Mouse (Mus musculus) forebrain, embryonic 14.5 days (tissue): ENCODE data around the gene Maf. TPM values are rescaled to one million over a fixed set of nuclear protein-coding genes. Genes with fewer than 3 reads are reported as not detected.

ENCODE experiments used
- ATAC-seq: fragments of 200-750 bp; cut with Nextera tagmentation; 2 replicates; pipeline ENCODE4 v1.8.0; 2017; ENCODE audit warnings: mild to moderate bottlenecking, moderate library complexity
- DNase-seq: peaks from one replicate; pipeline ENCODE4 v3.0.0-alpha.2; 2015; ENCODE audit warnings: low spot score
- H3K27ac ChIP-seq: fragments of 300-500 bp; sonication (generic); 2 replicates; pipeline ENCODE4 v1.5.1; 2014; ENCODE audit warnings: low read depth, mild to moderate bottlenecking, control low read depth, low read length, moderate library complexity
- H3K27me3 ChIP-seq: fragments of 300-500 bp; sonication (generic); replicated peaks from 2 replicates; pipeline ENCODE4 v1.6.1; 2014; ENCODE audit warnings: low read length, control low read depth, mixed read lengths; ENCODE audit not compliant: control insufficient read depth, insufficient read depth
- H3K36me3 ChIP-seq: fragments of 300-500 bp; sonication (generic); 2 replicates; pipeline ENCODE4 v1.6.1; 2014; ENCODE audit warnings: low read length, control low read depth; ENCODE audit not compliant: control insufficient read depth, insufficient read depth
- H3K4me1 ChIP-seq: fragments of 300-500 bp; sonication (generic); 2 replicates; pipeline ENCODE4 v1.6.1; 2014; ENCODE audit warnings: antibody characterized with exemption, low read length, control low read depth; ENCODE audit not compliant: control insufficient read depth, insufficient read depth
- H3K4me2 ChIP-seq: fragments of 300-500 bp; sonication (generic); 2 replicates; pipeline ENCODE4 v1.6.1; 2014; ENCODE audit warnings: mild to moderate bottlenecking, control low read depth, low read length
- H3K4me3 ChIP-seq: fragments of 300-500 bp; sonication (generic); 2 replicates; pipeline ENCODE4 v1.5.1; 2014; ENCODE audit warnings: low read depth, low read length, control low read depth
- H3K9ac ChIP-seq: fragments of 300-500 bp; sonication (generic); 2 replicates; pipeline ENCODE4 v1.6.1; 2014; ENCODE audit warnings: mild to moderate bottlenecking, low read length, control low read depth, moderate library complexity
- H3K9me3 ChIP-seq: fragments of 300-500 bp; sonication (generic); replicated peaks from 2 replicates; pipeline ENCODE4 v1.6.1; 2016; ENCODE audit warnings: low read length, control low read depth, mixed read lengths; ENCODE audit not compliant: control insufficient read depth
- WGBS: fragments of 180-500 bp; shearing (Covaris S2); extraction: QIAGEN DNeasy Blood & Tissue Kit; methylation state at CpG from one replicate; pipeline ENCODE4 v1.1.7; 2014; 5-methylcytosine and 5-hydroxymethylcytosine counted together
- polyA plus RNA-seq: library from polyadenylated mRNA; unstranded; fragments of >200 nt; fragmentation: Nextera tagmentation; extraction: Ambion mirVana; gene quantifications from 2 replicates; pipeline ENCODE4 v1.2.1, GENCODE M21; 2014

Maf gene
- 4.5 and 6.1 TPM in 2 replicates for polyA plus RNA-seq

DNA sequence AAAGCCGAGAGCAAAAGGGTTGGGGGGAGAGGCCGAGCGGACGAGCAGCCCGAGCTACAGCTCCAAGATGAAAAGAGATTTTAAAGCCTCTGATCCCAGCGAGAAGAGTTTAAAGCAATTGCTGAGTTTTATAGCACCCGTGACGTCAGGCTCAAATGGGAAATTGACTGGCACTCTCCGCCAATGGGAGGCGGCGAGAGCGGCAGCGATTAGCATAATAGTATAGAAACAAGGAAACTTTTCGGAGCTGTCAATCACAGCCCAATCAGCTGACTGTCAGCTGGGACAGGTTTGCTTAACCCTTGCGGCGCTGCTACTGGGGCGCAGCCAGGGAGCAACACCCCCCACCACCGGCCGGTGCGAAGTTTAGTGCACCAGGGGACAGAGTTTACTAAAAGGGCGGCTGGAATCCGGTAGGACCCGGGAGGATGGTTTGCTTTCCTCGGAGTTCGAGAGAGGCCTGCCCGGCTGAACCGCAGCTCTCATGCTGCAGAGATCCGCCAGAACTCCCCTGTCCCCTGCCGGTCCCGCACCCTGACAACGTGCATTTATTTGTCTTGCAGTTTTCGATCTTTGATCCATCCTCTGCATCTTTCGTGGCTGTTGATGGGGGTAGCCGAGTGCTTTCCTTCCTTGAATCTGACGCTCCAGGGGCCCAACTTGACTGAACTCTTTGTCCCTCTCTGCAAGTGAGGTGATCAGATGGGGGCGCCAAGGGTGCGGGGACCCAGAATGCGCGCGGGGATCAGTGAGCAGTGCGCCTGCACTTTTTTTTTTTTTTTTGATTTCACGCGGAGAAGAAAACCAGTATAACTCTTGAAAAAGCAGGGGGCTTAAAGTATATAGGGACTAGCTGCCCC, at the start of gene Maf:
Maf (minus strand) TSS at position 64 of the 860 bp plus-strand sequence.
- Histone ChIP-seq H3K4me3 (peak within 1 kb of the TSS; percentile 59), H3K9ac (peak within 1 kb of the TSS; percentile 71), H3K27me3 (peaks cover 18% of the 10 kb centered on the region; the same call in 1 of the 2 replicates), H3K27ac (peak within 1 kb of the TSS; percentile 84), H3K4me1 (peaks cover 5% of the 10 kb centered on the region), H3K36me3 (no peaks in the 10 kb centered on the region), H3K9me3 (no peaks in the 10 kb centered on the region), H3K4me2 (peak within 1 kb of the TSS; percentile 90)
- ATAC-seq (peak; percentile 75), DNase-seq (peak; percentile 94)
- WGBS: under 1% methylated on average over 43 of the region's 43 CpGs

GRCm38 (mm10) chr8:115756965-115757364, 49.4 kb upstream of the Maf start:
- Histone ChIP-seq H3K9me3 (no peaks in the 10 kb centered on the region), H3K27me3 (no peaks in the 10 kb centered on the region), H3K27ac (no peak overlapping the region), H3K36me3 (no peaks in the 10 kb centered on the region), H3K9ac (no peak overlapping the region), H3K4me1 (peaks cover 5% of the 10 kb centered on the region; the same call in 1 of the 2 replicates), H3K4me2 (no peak overlapping the region), H3K4me3 (no peak overlapping the region)
- ATAC-seq (no peak), DNase-seq (no peak)
- WGBS: 70% methylated on average over 3 of the region's 3 CpGs

DNA sequence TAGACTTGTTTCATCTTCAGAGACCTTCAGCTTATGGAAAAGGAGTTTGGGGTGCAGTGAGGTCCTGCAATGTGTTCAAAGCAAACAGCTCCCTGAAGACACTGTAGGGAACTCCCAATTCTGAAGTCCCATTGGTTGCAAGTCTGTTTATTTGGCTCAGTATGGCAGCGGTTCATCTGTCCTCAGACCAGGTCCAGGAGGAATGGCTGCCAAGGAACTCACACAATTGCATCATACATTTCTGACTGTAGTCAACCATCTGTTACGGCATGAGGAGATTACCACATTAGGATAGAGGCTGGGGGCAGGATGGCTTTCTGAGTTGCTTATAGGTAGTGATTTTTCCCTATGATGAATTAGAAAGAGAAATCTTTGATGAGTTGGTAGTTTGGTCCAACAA, 48.4 kb upstream of the Maf start:
- no peak overlapping the region for H3K9ac ChIP-seq
- no peaks in the 10 kb centered on the region for H3K36me3 ChIP-seq
- H3K9me3 ChIP-seq: no peaks in the 10 kb centered on the region
- 89% methylated on average over 2 of the region's 2 CpGs for WGBS
- no peak overlapping the region for H3K27ac ChIP-seq
- no peak overlapping the region for H3K4me2 ChIP-seq
- no peak for DNase-seq
- H3K27me3 ChIP-seq: no peaks in the 10 kb centered on the region
- H3K4me1 ChIP-seq: peaks cover 5% of the 10 kb centered on the region; the same call in 1 of the 2 replicates
- ATAC-seq: no peak
- no peak overlapping the region for H3K4me3 ChIP-seq

GRCm38 (mm10) chr8:115754694-115755093, 47.1 kb upstream of the Maf start:
- no peak for DNase-seq
- Histone ChIP-seq H3K4me3 (no peak overlapping the region), H3K9ac (no peak overlapping the region), H3K4me1 (peaks cover 5% of the 10 kb centered on the region; the same call in 1 of the 2 replicates), H3K9me3 (no peaks in the 10 kb centered on the region), H3K4me2 (no peak overlapping the region), H3K36me3 (no peaks in the 10 kb centered on the region), H3K27ac (no peak overlapping the region), H3K27me3 (no peaks in the 10 kb centered on the region)
- 97% methylated on average over 2 of the region's 2 CpGs for WGBS
- no peak for ATAC-seq

- H3K4me3 ChIP-seq: no peak overlapping the region
- H3K4me2 ChIP-seq: no peak overlapping the region
- ATAC-seq: 0 out of 2 replicates have a peak, but pooled peaks have one; percentile 34
- H3K9ac ChIP-seq: no peak overlapping the region
- DNase-seq: peak; percentile 65
- no peaks in the 10 kb centered on the region for H3K36me3 ChIP-seq
- H3K27me3 ChIP-seq: no peaks in the 10 kb centered on the region
- 41% methylated on average over 8 of the region's 8 CpGs for WGBS
- peaks cover 4% of the 10 kb centered on the region; the same call in 1 of the 2 replicates for H3K9me3 ChIP-seq
- peaks cover 5% of the 10 kb centered on the region; the same call in 1 of the 2 replicates for H3K4me1 ChIP-seq
- H3K27ac ChIP-seq: peak overlapping the region; percentile 36; the same call in 1 of the 2 replicates
Measured at GRCm38 (mm10) chr8:115753801-115754200, 46.2 kb upstream of the Maf start.

GRCm38 (mm10) chr8:115747426-115747825, 39.8 kb upstream of the Maf start:
- Histone ChIP-seq H3K4me3 (no peak overlapping the region), H3K4me1 (no peaks in the 10 kb centered on the region), H3K9ac (no peak overlapping the region), H3K27me3 (no peaks in the 10 kb centered on the region), H3K4me2 (no peak overlapping the region), H3K27ac (no peak overlapping the region), H3K36me3 (no peaks in the 10 kb centered on the region), H3K9me3 (peaks cover 4% of the 10 kb centered on the region; the same call in 1 of the 2 replicates)
- peak; percentile 60 for DNase-seq
- peak; percentile 46 for ATAC-seq
- WGBS: 65% methylated on average over 10 of the region's 10 CpGs

DNA sequence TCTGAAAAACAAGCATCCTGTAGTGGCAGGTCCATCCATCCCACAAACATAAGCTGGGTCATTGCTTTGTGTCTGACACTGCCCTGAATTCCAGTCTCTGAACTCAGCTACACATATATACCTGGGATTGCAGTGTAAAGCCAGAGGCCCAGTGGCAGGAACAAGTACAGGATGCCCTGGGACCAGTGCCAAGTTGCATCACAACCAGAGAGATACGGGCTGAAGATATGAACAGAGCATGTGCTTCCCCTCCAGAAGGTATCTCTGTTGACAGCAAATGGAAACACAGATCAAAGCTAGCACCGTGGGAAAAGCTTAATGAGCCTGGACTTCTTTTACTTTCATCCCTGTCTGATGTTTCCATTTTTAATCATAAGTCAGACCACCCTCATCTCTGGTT, 38.1 kb upstream of the Maf start:
- no peak for ATAC-seq
- Histone ChIP-seq H3K27ac (no peak overlapping the region), H3K27me3 (no peaks in the 10 kb centered on the region), H3K36me3 (no peaks in the 10 kb centered on the region), H3K4me3 (no peak overlapping the region), H3K4me2 (no peak overlapping the region), H3K4me1 (no peaks in the 10 kb centered on the region), H3K9me3 (peaks cover 4% of the 10 kb centered on the region; the same call in 1 of the 2 replicates), H3K9ac (no peak overlapping the region)
- DNase-seq: no peak
- WGBS: 58% methylated on average over 2 of the region's 2 CpGs

- WGBS: 82% methylated on average over 2 of the region's 2 CpGs
- Histone ChIP-seq H3K36me3 (no peaks in the 10 kb centered on the region), H3K9me3 (no peaks in the 10 kb centered on the region), H3K27me3 (no peaks in the 10 kb centered on the region), H3K4me1 (no peaks in the 10 kb centered on the region), H3K27ac (no peak overlapping the region), H3K4me2 (no peak overlapping the region), H3K9ac (no peak overlapping the region), H3K4me3 (no peak overlapping the region)
- ATAC-seq (no peak), DNase-seq (no peak)
Measured at GRCm38 (mm10) chr8:115743441-115743840, 35.8 kb upstream of the Maf start.

DNA sequence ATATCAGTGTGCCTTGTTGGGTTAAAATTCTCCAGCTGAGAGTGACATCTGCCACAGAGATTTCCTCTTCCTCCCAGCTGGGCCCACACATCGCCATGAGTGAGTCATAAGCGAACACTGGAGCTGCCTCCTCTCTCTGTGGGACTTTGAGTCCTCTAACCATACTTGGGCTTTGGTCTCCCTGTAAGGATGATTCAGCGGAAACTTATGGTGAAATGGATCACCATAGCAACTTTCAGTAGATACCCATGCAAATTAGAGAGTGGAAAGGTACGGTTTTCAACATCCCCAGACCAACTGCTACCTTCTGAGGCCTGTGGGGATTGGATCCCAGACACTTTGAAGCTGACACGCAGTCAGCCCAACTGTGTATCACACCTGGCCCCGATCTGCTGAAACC, 35.1 kb upstream of the Maf start:
- WGBS: 92% methylated on average over 6 of the region's 6 CpGs
- no peaks in the 10 kb centered on the region for H3K9me3 ChIP-seq
- no peak overlapping the region for H3K27ac ChIP-seq
- H3K9ac ChIP-seq: no peak overlapping the region
- H3K36me3 ChIP-seq: no peaks in the 10 kb centered on the region
- H3K4me1 ChIP-seq: no peaks in the 10 kb centered on the region
- no peak overlapping the region for H3K4me3 ChIP-seq
- ATAC-seq (no peak), DNase-seq (no peak)
- no peak overlapping the region for H3K4me2 ChIP-seq
- no peaks in the 10 kb centered on the region for H3K27me3 ChIP-seq
